In the genomic region with DNA sequence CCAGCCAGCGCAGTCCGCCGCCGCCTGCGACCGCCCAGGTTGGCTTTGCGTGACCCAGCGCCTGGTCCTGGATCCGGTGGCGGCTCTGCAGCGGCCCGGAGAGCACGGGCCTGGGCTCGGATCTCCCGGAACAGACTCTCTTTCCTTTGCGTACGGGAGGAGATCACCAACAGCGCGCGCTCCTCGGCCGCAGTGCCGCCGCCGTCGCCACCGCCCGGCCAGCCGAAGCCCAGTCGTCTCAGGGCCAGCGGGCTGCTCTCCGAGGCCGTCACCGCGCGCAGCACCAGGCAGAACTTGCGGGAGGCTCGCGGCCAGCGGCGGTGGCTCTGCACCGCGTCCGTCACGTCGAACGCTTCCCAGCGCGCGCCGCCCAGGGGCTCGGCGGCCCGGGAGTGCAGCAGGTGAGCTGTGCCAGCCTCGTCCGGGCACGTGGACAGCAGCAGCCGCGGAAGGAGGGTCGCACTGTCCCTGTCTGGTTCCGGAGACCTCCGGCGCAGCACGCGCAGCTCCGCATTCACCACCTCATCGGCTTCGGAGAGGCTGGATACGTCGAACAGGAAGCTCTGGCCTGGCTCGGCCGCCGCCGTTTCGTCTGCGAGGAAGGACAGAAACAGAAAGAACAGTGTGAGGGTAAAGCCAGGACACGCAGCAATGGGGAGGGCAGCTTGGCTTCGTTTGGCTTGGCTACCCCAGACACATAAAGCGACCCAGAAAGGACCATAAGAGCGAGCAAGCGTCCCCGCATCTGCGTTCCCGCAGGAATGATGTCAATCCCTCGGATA, we compare ENCODE assay signal across 8 mouse cellular contexts. TPM values are rescaled to one million over a fixed set of nuclear protein-coding genes. Genes with fewer than 3 reads are reported as not detected.
DNase-seq lines count a peak whose midpoint lies in the region; ATAC-seq and TF ChIP-seq lines count a peak whose summit lies in the region.

No protein-coding gene starts in this region.

- TF ChIP-seq CTCF in embryonic fibroblast, embryonic 13.5 days (IDR thresholded peaks at IDR 0.05; ENCODE audit: borderline replicate concordance, insufficient read depth, low read length) = no peak
- no peak for TF ChIP-seq CTCF in small intestine, adult 2 months (IDR thresholded peaks at IDR 0.05; ENCODE audit: extremely low read depth, insufficient read length, insufficient replicate concordance, low read depth, low read length)

- peak overlapping the region; percentile 40 for H3K4me3 ChIP-seq in liver, embryonic 11.5 days (ENCODE audit: low read depth, low read length)
- peak overlapping the region; percentile 17; the same call in 1 of the 2 replicates for H3K4me3 ChIP-seq in embryonic fibroblast, embryonic 13.5 days (ENCODE audit: insufficient read depth, low read length)
- peak overlapping the region; percentile 45 for H3K4me3 ChIP-seq in limb, embryonic 12.5 days (replicated peaks)
- H3K4me3 ChIP-seq in small intestine, adult 2 months (ENCODE audit: low read depth, low read length) = peak overlapping the region; percentile 41

- H3K4me1 ChIP-seq in liver, embryonic 11.5 days (replicated peaks; ENCODE audit: control insufficient read depth, insufficient read depth, low read length) = peaks cover 6% of the 10 kb centered on the region; the same call in 1 of the 2 replicates
- peaks cover 4% of the 10 kb centered on the region; the same call in 1 of the 2 replicates for H3K4me1 ChIP-seq in embryonic fibroblast, embryonic 13.5 days (ENCODE audit: control insufficient read depth, insufficient read depth, low read length)
- H3K4me1 ChIP-seq in limb, embryonic 12.5 days (replicated peaks) = peaks cover 44% of the 10 kb centered on the region
- peaks cover 6% of the 10 kb centered on the region; the same call in 1 of the 2 replicates for H3K4me1 ChIP-seq in small intestine, adult 2 months (ENCODE audit: control insufficient read depth, insufficient read depth, insufficient read length, low read length)

- DNase-seq in liver, embryonic 11.5 days (ENCODE audit: low spot score) = no peak
- DNase-seq in liver = no peak
- DNase-seq in layer of hippocampus, postnatal 36 days = no peak
- DNase-seq in gastrocnemius, postnatal 36 days = no peak
- DNase-seq in urinary bladder, postnatal 25 days (ENCODE audit: low spot score) = no peak

- peak overlapping the region; percentile 50 for H3K4me2 ChIP-seq in liver, embryonic 11.5 days
- H3K4me2 ChIP-seq in limb, embryonic 12.5 days = peak overlapping the region; percentile 66

- no peak overlapping the region for H3K27ac ChIP-seq in liver, embryonic 11.5 days (ENCODE audit: low read depth, low read length)
- no peak overlapping the region for H3K27ac ChIP-seq in embryonic fibroblast, embryonic 13.5 days (ENCODE audit: insufficient read depth, low read length)
- no peak overlapping the region for H3K27ac ChIP-seq in limb, embryonic 12.5 days
- no peak overlapping the region for H3K27ac ChIP-seq in small intestine, adult 2 months (ENCODE audit: insufficient read depth, low read depth, low read length)

- H3K9me3 ChIP-seq in liver, embryonic 11.5 days (ENCODE audit: control insufficient read depth, low read length) = no peaks in the 10 kb centered on the region
- H3K9me3 ChIP-seq in limb, embryonic 12.5 days = no peaks in the 10 kb centered on the region

- no peak overlapping the region for H3K9ac ChIP-seq in liver, embryonic 11.5 days (ENCODE audit: low read depth, low read length)
- peak overlapping the region; percentile 52 for H3K9ac ChIP-seq in limb, embryonic 12.5 days (replicated peaks)

- H3K27me3 ChIP-seq in liver, embryonic 11.5 days (replicated peaks; ENCODE audit: control insufficient read depth, insufficient read depth, low read length) = peaks cover 91% of the 10 kb centered on the region
- peaks cover 97% of the 10 kb centered on the region for H3K27me3 ChIP-seq in limb, embryonic 12.5 days
- H3K27me3 ChIP-seq in small intestine, adult 2 months (ENCODE audit: control insufficient read depth, insufficient read depth, low read length) = peaks cover 69% of the 10 kb centered on the region

- no peak for TF ChIP-seq POLR2A in embryonic fibroblast, embryonic 13.5 days (IDR thresholded peaks at IDR 0.05; ENCODE audit: low read depth, low read length)
- no peak for TF ChIP-seq POLR2A in small intestine, adult 2 months (IDR thresholded peaks at IDR 0.05; ENCODE audit: low read depth, low read length)

- WGBS in liver, embryonic 11.5 days = 4% methylated on average over 84 of the region's 85 CpGs
- WGBS in limb, embryonic 12.5 days = 1% methylated on average over 85 of the region's 85 CpGs
- WGBS in small intestine, adult 2 months = 4% methylated on average over 80 of the region's 85 CpGs

- intact Hi-C loops in gastrocnemius, postnatal 36 days (cut with DNase I) = no loop called here

- ATAC-seq in liver, embryonic 11.5 days (replicated peaks; ENCODE audit: low FRiP score) = no peak
- no peak for ATAC-seq in limb, embryonic 12.5 days (ENCODE audit: insufficient number of reproducible peaks, insufficient read depth, low FRiP score, low TSS enrichment, low read depth)

- H3K36me3 ChIP-seq in liver, embryonic 11.5 days (ENCODE audit: control insufficient read depth, insufficient read depth, low read length) = no peaks in the 10 kb centered on the region
- H3K36me3 ChIP-seq in limb, embryonic 12.5 days = no peaks in the 10 kb centered on the region
- H3K36me3 ChIP-seq in small intestine, adult 2 months (ENCODE audit: control insufficient read depth, insufficient read depth, low read length) = no peaks in the 10 kb centered on the region

RNA-seq across cellular contexts. Expression of a gene that starts 3.2 kb away (rescaled TPM):
- not detected in 2 replicates for polyA plus RNA-seq in liver, embryonic 11.5 days (2014; fragmentation: Nextera tagmentation; extraction: Ambion mirVana)
- polyA plus RNA-seq in embryonic fibroblast, embryonic 13.5 days (2011; ENCODE audit: insufficient read length, low read depth, missing spikeins) = 0.70 and 1.4 TPM in 2 replicates
- polyA plus RNA-seq in limb, embryonic 12.5 days (2016; fragmentation: Nextera tagmentation; extraction: Ambion mirVana) = 0.80 and 0.88 TPM in 2 replicates
- polyA plus RNA-seq in small intestine, adult 2 months (2012; rRNA removed) = not detected in 2 replicates
- under 1 TPM in 1 of 2 experiments, not detected in 1; 0.25 TPM for total RNA-seq in layer of hippocampus, postnatal 36 days (2021)
- not detected for total RNA-seq in gastrocnemius, postnatal 36 days (2021)

RNA-seq across cellular contexts. Expression of a gene that starts 14.7 kb away (rescaled TPM):
- 8.6 and 8.8 TPM in 2 replicates for polyA plus RNA-seq in liver, embryonic 11.5 days (2014; fragmentation: Nextera tagmentation; extraction: Ambion mirVana)
- polyA plus RNA-seq in embryonic fibroblast, embryonic 13.5 days (2011; ENCODE audit: insufficient read length, low read depth, missing spikeins) = 20.5 and 22.9 TPM in 2 replicates
- polyA plus RNA-seq in limb, embryonic 12.5 days (2016; fragmentation: Nextera tagmentation; extraction: Ambion mirVana) = 17.5 and 19.9 TPM in 2 replicates
- polyA plus RNA-seq in small intestine, adult 2 months (2012; rRNA removed) = 6.1 and 15.2 TPM in 2 replicates
- total RNA-seq in layer of hippocampus, postnatal 36 days (2021) = 10 to 100 TPM; 12.7 to 16.9 TPM
- total RNA-seq in gastrocnemius, postnatal 36 days (2021) = 1 to 10 TPM; 4.3 to 5.3 TPM
